Mouse (Mus musculus): ENCODE measurements around the gene Cbx7. TPM values are rescaled to one million over a fixed set of nuclear protein-coding genes. Genes with fewer than 3 reads are reported as not detected.

Gene Cbx7
- total and polyA plus RNA-seq, 2 experiments from 2014 or later: 0.50 to 0.82 TPM

- 0 out of 2 replicates have a peak overlapping the region, but pooled peaks have one; percentile 30 for H3K27ac ChIP-seq (ENCODE audit: low read depth)
- H3K4me2 ChIP-seq (ENCODE audit: low read depth, low read length): peak overlapping the region; percentile 12; the same call in 1 of the 2 replicates
Observed at GRCm38 (mm10) chr15:79894343-79894742, 76.6 kb downstream of the Cbx7 start.

GRCm38 (mm10) chr15:79893824-79894123 lies 77.1 kb downstream of the Cbx7 start:
- Histone ChIP-seq H3K36me3 (replicated peaks; ENCODE audit: control insufficient read depth, insufficient read depth, low read length) (peaks cover 15% of the 10 kb centered on the region; the same call in 1 of the 2 replicates), H3K4me2 (ENCODE audit: low read depth, low read length) (peak overlapping the region; percentile 91), H3K9ac (replicated peaks; ENCODE audit: low read depth, low read length) (no peak overlapping the region), H3K27ac (ENCODE audit: low read depth) (no peak overlapping the region), H3K27me3 (ENCODE audit: control insufficient read depth, insufficient read depth, low read length) (no peaks in the 10 kb centered on the region), H3K9me3 (replicated peaks; ENCODE audit: control insufficient read depth, low read length) (no peaks in the 10 kb centered on the region), H3K4me1 (ENCODE audit: control insufficient read depth, insufficient read depth) (0 out of 2 replicates have a peak, but pooled peaks cover 9% of the 10 kb centered on the region), H3K4me3 (ENCODE audit: low read depth, low read length) (peak overlapping the region; percentile 13; the same call in 1 of the 2 replicates)
- ATAC-seq (ENCODE audit: insufficient read depth, low read depth) (no peak), DNase-seq (ENCODE audit: low spot score) (no peak)
- 32% methylated on average over 3 of the region's 3 CpGs for WGBS
- TF ChIP-seq CTCF (IDR thresholded peaks at IDR 0.05; ENCODE audit: low read depth) (no peak), EP300 (IDR thresholded peaks at IDR 0.05; ENCODE audit: low read depth) (no peak)

More at GRCm38 (mm10) chr15:79894343-79894742, 76.6 kb downstream of the Cbx7 start:
- H3K36me3 ChIP-seq (replicated peaks; ENCODE audit: control insufficient read depth, insufficient read depth, low read length): peaks cover 17% of the 10 kb centered on the region; the same call in 1 of the 2 replicates
- 72% methylated on average over 4 of the region's 4 CpGs for WGBS
- H3K4me3 ChIP-seq (ENCODE audit: low read depth, low read length): no peak overlapping the region
- TF ChIP-seq EP300 (IDR thresholded peaks at IDR 0.05; ENCODE audit: low read depth) (no peak), CTCF (IDR thresholded peaks at IDR 0.05; ENCODE audit: low read depth) (no peak)
- ATAC-seq (ENCODE audit: insufficient read depth, low read depth) (no peak), DNase-seq (ENCODE audit: low spot score) (no peak)
- H3K9ac ChIP-seq (replicated peaks; ENCODE audit: low read depth, low read length): no peak overlapping the region; the same call in 1 of the 2 replicates
- H3K27me3 ChIP-seq (ENCODE audit: control insufficient read depth, insufficient read depth, low read length): no peaks in the 10 kb centered on the region
- H3K4me1 ChIP-seq (ENCODE audit: control insufficient read depth, insufficient read depth): 0 out of 2 replicates have a peak, but pooled peaks cover 9% of the 10 kb centered on the region
- H3K9me3 ChIP-seq (replicated peaks; ENCODE audit: control insufficient read depth, low read length): no peaks in the 10 kb centered on the region

- peak overlapping the region; percentile 69 for H3K4me3 ChIP-seq (ENCODE audit: low read depth, low read length)
- no peaks in the 10 kb centered on the region for H3K27me3 ChIP-seq (ENCODE audit: control insufficient read depth, insufficient read depth, low read length)
- H3K9ac ChIP-seq (replicated peaks; ENCODE audit: low read depth, low read length): peak overlapping the region; percentile 78; the same call in 1 of the 2 replicates
- no peaks in the 10 kb centered on the region for H3K9me3 ChIP-seq (replicated peaks; ENCODE audit: control insufficient read depth, low read length)
- H3K4me1 ChIP-seq (ENCODE audit: control insufficient read depth, insufficient read depth): 0 out of 2 replicates have a peak, but pooled peaks cover 9% of the 10 kb centered on the region
- ATAC-seq (ENCODE audit: insufficient read depth, low read depth) (no peak), DNase-seq (ENCODE audit: low spot score) (no peak)
- H3K27ac ChIP-seq (ENCODE audit: low read depth): 0 out of 2 replicates have a peak overlapping the region, but pooled peaks have one; percentile 87
- 74% methylated on average over 15 of the region's 15 CpGs for WGBS
- peaks cover 9% of the 10 kb centered on the region; the same call in 1 of the 2 replicates for H3K36me3 ChIP-seq (replicated peaks; ENCODE audit: control insufficient read depth, insufficient read depth, low read length)
- H3K4me2 ChIP-seq (ENCODE audit: low read depth, low read length): peak overlapping the region; percentile 91
- TF ChIP-seq CTCF (IDR thresholded peaks at IDR 0.05; ENCODE audit: low read depth) (no peak), EP300 (IDR thresholded peaks at IDR 0.05; ENCODE audit: low read depth) (no peak)
Observed at GRCm38 (mm10) chr15:79892995-79893823, 77.7 kb downstream of the Cbx7 start.

GRCm38 (mm10) chr15:79892213-79892541 lies 78.7 kb downstream of the Cbx7 start:
- H3K4me2 ChIP-seq (ENCODE audit: low read depth, low read length): peak overlapping the region; percentile 91
- TF ChIP-seq EP300 (IDR thresholded peaks at IDR 0.05; ENCODE audit: low read depth) (no peak), CTCF (IDR thresholded peaks at IDR 0.05; ENCODE audit: low read depth) (no peak)
- no peaks in the 10 kb centered on the region for H3K27me3 ChIP-seq (ENCODE audit: control insufficient read depth, insufficient read depth, low read length)
- ATAC-seq (ENCODE audit: insufficient read depth, low read depth) (peak; percentile 86), DNase-seq (ENCODE audit: low spot score) (peak; percentile 75)
- H3K9ac ChIP-seq (replicated peaks; ENCODE audit: low read depth, low read length): peak overlapping the region; percentile 78
- no peaks in the 10 kb centered on the region for H3K9me3 ChIP-seq (replicated peaks; ENCODE audit: control insufficient read depth, low read length)
- 0 out of 2 replicates have a peak, but pooled peaks cover 9% of the 10 kb centered on the region for H3K4me1 ChIP-seq (ENCODE audit: control insufficient read depth, insufficient read depth)
- peak overlapping the region; percentile 87 for H3K27ac ChIP-seq (ENCODE audit: low read depth)
- under 1% methylated on average over 12 of the region's 12 CpGs for WGBS
- H3K4me3 ChIP-seq (ENCODE audit: low read depth, low read length): peak overlapping the region; percentile 69
- H3K36me3 ChIP-seq (replicated peaks; ENCODE audit: control insufficient read depth, insufficient read depth, low read length): no peaks in the 10 kb centered on the region

GRCm38 (mm10) chr15:79891436-79892212 lies 79.3 kb downstream of the Cbx7 start, which contains the start of gene Apobec3:
Gene Apobec3, plus strand, starts transcription at chr15:79891659.
- no peaks in the 10 kb centered on the region for H3K9me3 ChIP-seq (replicated peaks; ENCODE audit: control insufficient read depth, low read length)
- peak within 1 kb of the TSS; percentile 87 for H3K27ac ChIP-seq (ENCODE audit: low read depth)
- H3K4me2 ChIP-seq (ENCODE audit: low read depth, low read length): peak within 1 kb of the TSS; percentile 91
- ATAC-seq (ENCODE audit: insufficient read depth, low read depth) (peak; percentile 72; the same call in 1 of the 2 replicates), DNase-seq (ENCODE audit: low spot score) (peak; percentile 74)
- TF ChIP-seq EP300 (IDR thresholded peaks at IDR 0.05; ENCODE audit: low read depth) (no peak), CTCF (IDR thresholded peaks at IDR 0.05; ENCODE audit: low read depth) (peak; percentile 70)
- H3K4me1 ChIP-seq (ENCODE audit: control insufficient read depth, insufficient read depth): 0 out of 2 replicates have a peak, but pooled peaks cover 9% of the 10 kb centered on the region
- H3K36me3 ChIP-seq (replicated peaks; ENCODE audit: control insufficient read depth, insufficient read depth, low read length): no peaks in the 10 kb centered on the region
- peak within 1 kb of the TSS; percentile 69 for H3K4me3 ChIP-seq (ENCODE audit: low read depth, low read length)
- WGBS: 3% methylated on average over 20 of the region's 20 CpGs
- H3K27me3 ChIP-seq (ENCODE audit: control insufficient read depth, insufficient read depth, low read length): no peaks in the 10 kb centered on the region
- peak within 1 kb of the TSS; percentile 78 for H3K9ac ChIP-seq (replicated peaks; ENCODE audit: low read depth, low read length)
